Mouse (Mus musculus) kidney, adult 2 months (tissue): ENCODE data around the gene Nup107. TPM values are rescaled to one million over a fixed set of nuclear protein-coding genes. Genes with fewer than 3 reads are reported as not detected.

Experiments
- DNase-seq: peaks from one replicate; pipeline ENCODE4 v3.0.0; 2021
- H3K27ac ChIP-seq: fragments of 200-500 bp; 2 replicates; pipeline ENCODE4 v1.5.1; 2012; ENCODE audit warnings: low read depth, low read length, control low read depth, inconsistent platforms; ENCODE audit not compliant: insufficient read depth
- H3K27me3 ChIP-seq: fragments of 200-500 bp; replicated peaks from 2 replicates; pipeline ENCODE4 v1.6.1; 2012; ENCODE audit warnings: mild to moderate bottlenecking, moderate library complexity, low read length, inconsistent platforms; ENCODE audit not compliant: control insufficient read depth, insufficient read depth
- H3K36me3 ChIP-seq: fragments of 200-500 bp; 2 replicates; pipeline ENCODE4 v1.6.1; 2012; ENCODE audit warnings: mild to moderate bottlenecking, moderate library complexity, low read length, inconsistent platforms; ENCODE audit not compliant: control insufficient read depth, insufficient read depth
- H3K4me1 ChIP-seq: fragments of 200-500 bp; 2 replicates; pipeline ENCODE4 v1.6.1; 2011; ENCODE audit warnings: low read length; ENCODE audit not compliant: control insufficient read depth, insufficient read depth
- H3K4me3 ChIP-seq: fragments of 200-500 bp; 2 replicates; pipeline ENCODE4 v1.5.1; 2011; ENCODE audit warnings: mild to moderate bottlenecking, low read depth, low read length, control low read depth; ENCODE audit not compliant: insufficient read depth
- CTCF ChIP-seq: fragments of 200-500 bp; conservative IDR thresholded peaks from 2 replicates; pipeline ENCODE4 v1.5.1; 2011; ENCODE audit warnings: low read depth, mild to moderate bottlenecking, control low read depth, low read length, moderate library complexity, mixed read lengths; ENCODE audit not compliant: insufficient read depth, insufficient read length
- POLR2A ChIP-seq: fragments of 200-500 bp; IDR thresholded peaks from one replicate; pipeline ENCODE4 v1.6.1; 2011; ENCODE audit warnings: low read depth, low read length, control low read depth
- whole genome bisulfite sequencing: fragments of 180-500 bp; shearing (Covaris S2); methylation state at CpG from one replicate; pipeline ENCODE4 v1.1.7; 2018; 5-methylcytosine and 5-hydroxymethylcytosine counted together
- polyA plus RNA-seq: library from polyadenylated mRNA; depleted of rRNA; stranded (reverse); fragments of >200 nt; gene quantifications from 2 replicates; pipeline ENCODE4 v1.2.3, GENCODE M21; 2012

The Nup107 gene
- polyA plus RNA-seq, 1 experiment: 4.6 TPM

DNA sequence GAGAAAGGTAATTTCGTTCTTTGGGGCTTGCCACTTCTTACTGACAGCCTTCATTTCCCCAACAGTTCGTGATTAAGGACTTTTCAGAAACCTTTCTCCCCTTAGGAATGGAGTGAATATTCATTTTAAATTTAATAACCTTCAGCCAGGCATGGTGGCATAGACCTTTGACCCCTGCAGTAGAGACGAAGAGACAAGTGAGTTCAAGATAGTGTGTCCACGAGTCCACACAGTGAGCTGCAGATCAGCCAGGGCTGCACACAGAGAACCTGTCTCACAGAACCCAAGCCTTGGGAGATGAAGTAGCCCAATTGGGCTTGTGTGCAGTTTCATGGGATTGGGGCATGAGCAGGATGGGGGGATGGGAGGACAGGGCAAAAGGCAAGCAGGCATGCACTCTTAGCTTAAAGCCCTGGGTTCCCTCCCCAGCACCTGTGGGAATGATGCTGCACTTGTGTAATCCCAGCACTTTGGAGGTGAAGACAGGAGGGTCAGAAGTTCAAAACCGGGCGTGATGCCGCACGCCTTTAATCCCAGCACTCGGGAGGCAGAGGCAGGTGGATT is 80.2 kb downstream of the Nup107 start:
- peak overlapping the region; percentile 93 for H3K27ac ChIP-seq
- H3K27me3 ChIP-seq: no peaks in the 10 kb centered on the region
- no peaks in the 10 kb centered on the region; the same call in 1 of the 2 replicates for H3K36me3 ChIP-seq
- TF ChIP-seq CTCF: no peak
- TF ChIP-seq POLR2A: no peak
- 80% methylated on average over 9 of the region's 9 CpGs for WGBS
- H3K4me1 ChIP-seq: peaks cover 17% of the 10 kb centered on the region
- DNase-seq: peak; percentile 54
- no peak overlapping the region for H3K4me3 ChIP-seq

DNA sequence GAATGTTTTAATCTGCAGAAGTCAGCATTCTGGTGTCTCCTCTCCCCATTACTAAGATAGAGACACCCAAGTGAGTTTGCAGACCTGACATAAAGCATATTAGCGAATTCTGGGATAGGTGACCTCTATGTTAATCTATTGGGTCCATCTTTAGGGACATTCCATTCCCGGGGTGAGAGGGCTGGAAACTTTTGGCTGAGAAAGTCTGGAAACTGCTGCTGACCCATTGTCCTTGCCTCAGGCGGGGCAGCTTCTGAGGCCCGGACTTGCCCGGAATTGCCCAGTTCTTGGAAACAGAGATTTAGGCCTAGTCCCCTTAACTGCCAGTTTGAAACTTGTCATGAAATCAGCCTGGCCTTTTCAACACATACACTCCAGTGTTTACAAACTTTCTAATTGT is 81.1 kb downstream of the Nup107 start:
- TF ChIP-seq CTCF (no peak), POLR2A (no peak)
- peak overlapping the region; percentile 93 for H3K27ac ChIP-seq
- peak; percentile 84 for DNase-seq
- no peaks in the 10 kb centered on the region for H3K27me3 ChIP-seq
- H3K4me3 ChIP-seq: no peak overlapping the region; the same call in 1 of the 2 replicates
- no peaks in the 10 kb centered on the region; the same call in 1 of the 2 replicates for H3K36me3 ChIP-seq
- WGBS: 31% methylated on average over 5 of the region's 5 CpGs
- peaks cover 13% of the 10 kb centered on the region for H3K4me1 ChIP-seq

DNA sequence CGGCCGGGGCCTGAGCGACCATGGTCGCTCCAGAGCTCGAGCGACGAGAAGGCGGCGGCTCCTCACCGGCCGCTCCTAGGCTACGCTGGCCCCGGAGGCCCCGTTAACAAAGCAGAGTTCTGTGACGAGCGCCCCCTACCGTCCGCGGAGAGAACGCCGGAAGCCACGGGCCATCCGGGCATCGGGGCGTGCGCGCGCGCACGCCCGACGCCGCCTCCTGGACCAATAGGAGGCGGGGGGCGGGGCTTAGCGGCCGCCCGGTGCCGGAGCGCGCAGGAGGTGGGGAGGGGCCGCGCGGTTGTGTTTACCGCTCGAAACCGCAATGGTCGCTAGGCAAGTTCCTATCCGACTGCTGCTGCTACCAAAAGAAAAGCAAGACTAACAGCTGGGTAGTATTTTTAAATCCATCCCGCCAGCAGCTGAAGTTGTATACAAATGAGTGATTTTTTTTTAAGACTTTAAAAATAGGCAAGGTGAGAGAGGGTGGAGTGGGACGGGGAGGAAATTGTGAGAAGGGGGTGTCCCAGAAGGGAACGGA is 81.8 kb downstream of the Nup107 start, which contains the start of gene Mdm2:
Mdm2 (minus strand) TSS at position 155 of the 538 bp plus-strand sequence.
- peak within 1 kb of the TSS; percentile 98 for H3K27ac ChIP-seq
- DNase-seq: peak; percentile 98
- under 1% methylated on average over 51 of the region's 52 CpGs for WGBS
- no peaks in the 10 kb centered on the region for H3K27me3 ChIP-seq
- H3K4me3 ChIP-seq: peak within 1 kb of the TSS; percentile 98
- no peaks in the 10 kb centered on the region; the same call in 1 of the 2 replicates for H3K36me3 ChIP-seq
- TF ChIP-seq POLR2A: peak; percentile 42
- peak; percentile 68 for TF ChIP-seq CTCF
- H3K4me1 ChIP-seq: peaks cover 13% of the 10 kb centered on the region

DNA sequence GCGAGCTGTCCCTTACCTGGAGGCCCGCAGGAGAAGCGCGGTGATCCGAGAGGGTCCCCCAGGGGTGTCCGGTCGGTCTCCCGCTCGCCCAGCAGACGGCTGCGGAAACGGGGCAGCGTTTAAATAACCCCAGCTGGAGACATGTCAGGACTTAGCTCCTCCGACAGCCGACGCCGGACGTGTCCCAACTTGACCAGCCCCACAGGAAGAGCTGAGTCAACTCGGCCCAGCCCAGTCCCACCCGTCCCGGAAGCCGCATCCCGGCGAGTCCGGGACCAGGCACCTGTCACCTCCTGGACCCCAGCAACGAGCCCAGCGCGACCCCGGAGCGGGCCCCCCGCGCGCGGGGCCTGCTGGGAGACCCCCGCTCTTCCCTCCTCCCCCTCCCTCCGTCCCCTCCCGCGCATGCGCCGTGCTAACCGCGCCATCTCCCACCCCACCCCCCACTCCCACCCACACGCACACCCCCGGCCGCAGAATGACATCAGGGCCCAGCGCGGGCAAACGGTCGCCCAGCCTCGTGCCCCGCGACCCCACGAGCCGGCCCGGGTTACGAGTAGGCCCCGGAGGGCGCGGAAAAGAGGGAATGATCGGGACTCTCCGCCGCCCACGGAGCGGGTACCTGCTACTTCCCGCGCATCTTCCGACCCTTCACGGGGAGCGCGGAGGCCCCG is 82.4 kb downstream of the Nup107 start:
- Histone ChIP-seq H3K4me1 (peaks cover 13% of the 10 kb centered on the region), H3K4me3 (peak overlapping the region; percentile 98), H3K36me3 (no peaks in the 10 kb centered on the region; the same call in 1 of the 2 replicates), H3K27me3 (no peaks in the 10 kb centered on the region), H3K27ac (peak overlapping the region; percentile 98)
- TF ChIP-seq POLR2A (peak; percentile 16), CTCF (no peak)
- under 1% methylated on average over 68 of the region's 71 CpGs for WGBS
- DNase-seq: peak; percentile 89

DNA sequence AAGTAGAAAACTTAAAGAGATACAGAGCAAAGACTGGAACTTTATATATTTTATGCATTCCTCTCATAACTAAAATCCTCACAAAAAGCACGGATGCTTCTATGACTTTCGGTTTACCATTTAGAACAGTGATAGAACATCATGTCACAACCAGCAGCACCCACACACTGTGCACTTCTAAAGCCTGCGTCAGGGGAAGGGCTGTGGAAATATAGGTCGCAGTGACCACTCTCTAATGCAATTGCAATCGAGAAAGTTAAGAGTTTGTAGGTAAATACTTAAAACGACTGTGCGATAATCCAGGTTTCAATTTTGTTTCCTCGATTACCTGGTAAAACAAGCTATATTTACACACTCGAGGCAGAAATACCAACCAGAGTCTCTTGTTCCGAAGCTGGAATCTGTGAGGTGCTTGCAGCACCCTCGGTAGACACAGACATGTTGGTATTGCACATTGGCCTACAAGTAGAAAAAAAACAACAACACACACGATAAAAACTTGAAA is 83.1 kb downstream of the Nup107 start:
- Histone ChIP-seq H3K36me3 (peaks cover 3% of the 10 kb centered on the region; the same call in 1 of the 2 replicates), H3K4me1 (peaks cover 13% of the 10 kb centered on the region), H3K27ac (peak overlapping the region; percentile 79), H3K4me3 (peak overlapping the region; percentile 98), H3K27me3 (no peaks in the 10 kb centered on the region)
- DNase-seq: no peak
- TF ChIP-seq POLR2A (no peak), CTCF (no peak)
- 13% methylated on average over 12 of the region's 12 CpGs for WGBS

DNA sequence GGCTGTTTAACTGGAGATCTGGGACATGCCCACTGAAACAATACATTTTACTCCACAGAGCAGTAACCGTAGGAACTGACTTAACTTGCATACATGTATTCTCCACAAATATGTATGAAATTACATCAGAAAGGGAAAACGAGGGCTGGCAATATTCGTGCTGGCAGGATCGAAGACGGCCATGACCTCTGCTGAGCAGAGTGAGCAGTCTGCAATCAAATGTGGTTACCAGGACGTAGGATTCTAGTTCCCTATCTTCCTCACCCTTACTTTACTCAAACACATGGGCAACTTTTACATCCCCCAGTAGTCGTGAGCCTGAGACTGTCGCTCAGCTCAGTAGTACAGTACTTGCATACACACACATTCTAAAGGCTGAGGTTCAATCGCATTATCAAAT is 83.6 kb downstream of the Nup107 start:
- WGBS: 58% methylated on average over 9 of the region's 9 CpGs
- no peaks in the 10 kb centered on the region for H3K27me3 ChIP-seq
- peak overlapping the region; percentile 5 for H3K4me3 ChIP-seq
- no peak for DNase-seq
- TF ChIP-seq CTCF (no peak), POLR2A (no peak)
- no peak overlapping the region for H3K27ac ChIP-seq
- peaks cover 13% of the 10 kb centered on the region for H3K4me1 ChIP-seq
- H3K36me3 ChIP-seq: peaks cover 4% of the 10 kb centered on the region

DNA sequence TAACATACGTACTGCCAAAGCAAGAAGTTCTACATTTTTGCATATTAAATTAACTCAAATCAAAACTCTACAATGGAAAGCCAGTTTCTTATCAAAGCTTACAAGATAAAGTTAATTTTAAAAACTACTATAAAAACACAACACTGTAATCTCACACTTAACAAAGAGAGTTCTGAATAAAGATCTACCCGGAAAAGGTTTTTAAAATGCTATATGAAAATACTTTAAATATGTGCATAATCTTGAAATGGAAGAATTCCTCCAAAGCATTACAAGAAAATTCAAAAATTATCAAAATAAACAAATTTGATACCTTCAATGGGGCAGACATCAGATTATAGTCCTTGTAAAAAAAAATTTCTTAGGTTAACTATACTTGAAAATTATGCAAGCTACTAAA is 84.1 kb downstream of the Nup107 start:
- no peak for DNase-seq
- peaks cover 6% of the 10 kb centered on the region for H3K36me3 ChIP-seq
- H3K27me3 ChIP-seq: no peaks in the 10 kb centered on the region
- no peak overlapping the region for H3K27ac ChIP-seq
- H3K4me1 ChIP-seq: peaks cover 13% of the 10 kb centered on the region
- 93% methylated on average over 2 of the region's 2 CpGs for WGBS
- no peak overlapping the region for H3K4me3 ChIP-seq
- no peak for TF ChIP-seq CTCF
- TF ChIP-seq POLR2A: no peak
